Mouse (Mus musculus): ENCODE measurements around the gene Atp6v0c.
"Not testable (repeated sequence)": the region's sequence is repeated elsewhere in the genome, so short reads cannot be mapped to it uniquely, and the experiment has no call there.

The Atp6v0c gene

DNA sequence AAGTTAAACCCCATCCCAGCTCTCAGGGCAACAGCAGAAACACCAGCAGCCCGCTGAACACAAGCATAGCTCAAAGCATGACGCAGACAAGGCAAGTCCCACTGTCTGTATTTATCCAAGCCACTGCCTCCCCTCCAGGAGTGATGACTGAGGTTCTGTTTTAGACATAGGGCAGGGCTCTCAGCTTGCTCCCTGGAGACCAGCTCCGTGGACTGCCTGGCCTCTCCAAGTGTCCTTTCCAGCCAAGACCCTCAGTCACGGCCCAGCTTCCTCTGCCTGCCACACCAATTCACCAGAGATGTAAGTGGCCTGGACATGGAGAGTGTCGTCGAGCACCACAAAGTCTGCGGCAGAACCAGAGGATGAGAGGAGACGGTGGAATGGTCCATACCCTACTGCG lies 13.8 kb downstream of the Atp6v0c start:
- no peak for DNase-seq

DNA sequence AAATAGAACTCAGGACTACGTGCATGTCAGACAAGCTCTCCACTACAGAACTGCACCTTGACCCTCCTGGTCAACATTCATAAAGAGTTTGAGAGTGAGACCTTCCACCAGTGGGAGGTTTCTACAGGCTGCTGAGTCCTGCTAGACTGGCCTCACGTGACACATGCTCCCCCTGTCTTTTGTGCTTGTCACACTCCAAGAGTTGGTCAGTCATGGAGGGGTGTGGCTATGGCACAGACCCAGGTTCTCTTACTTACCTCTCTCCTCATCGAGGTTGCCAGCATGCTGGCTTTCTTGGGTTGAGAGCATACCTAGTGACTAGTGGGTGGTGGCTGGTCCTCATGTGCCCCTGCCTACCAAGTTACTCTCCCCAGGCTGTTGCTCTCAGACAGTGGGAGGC lies 15.0 kb downstream of the Atp6v0c start:
- DNase-seq: no peak

DNA sequence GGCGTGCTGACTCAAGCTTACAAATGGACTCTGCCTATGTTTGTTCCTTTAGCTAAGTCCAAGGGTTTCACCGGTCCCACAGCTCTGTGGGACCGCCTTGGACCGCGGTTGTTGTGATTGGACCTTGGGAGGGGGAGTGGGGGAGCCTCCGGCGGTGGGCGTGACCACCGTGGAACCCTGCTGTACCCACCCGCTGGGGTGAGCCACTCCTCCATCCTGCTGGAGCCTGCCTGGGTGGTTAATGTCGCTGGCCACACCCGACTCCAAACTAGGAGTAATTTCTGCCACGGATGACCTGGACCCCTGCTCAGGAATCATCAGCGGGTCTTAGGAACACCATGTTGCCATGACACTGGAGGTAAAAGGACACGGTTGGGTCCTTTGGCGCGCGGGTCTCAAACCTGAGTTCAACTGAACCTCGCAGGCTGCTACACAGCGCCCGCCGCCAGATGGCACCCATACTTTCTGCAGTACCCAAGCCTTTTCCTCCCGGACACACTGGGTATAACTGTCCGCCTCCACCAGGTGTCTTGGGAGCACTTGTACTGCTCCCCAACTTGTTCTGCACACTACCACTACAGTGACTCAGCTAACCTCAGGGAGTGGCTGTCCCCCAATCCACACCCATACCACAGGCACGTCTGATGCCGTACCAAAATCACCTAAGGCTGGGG lies 17.5 kb downstream of the Atp6v0c start:
- DNase-seq: peak; percentile 76

DNA sequence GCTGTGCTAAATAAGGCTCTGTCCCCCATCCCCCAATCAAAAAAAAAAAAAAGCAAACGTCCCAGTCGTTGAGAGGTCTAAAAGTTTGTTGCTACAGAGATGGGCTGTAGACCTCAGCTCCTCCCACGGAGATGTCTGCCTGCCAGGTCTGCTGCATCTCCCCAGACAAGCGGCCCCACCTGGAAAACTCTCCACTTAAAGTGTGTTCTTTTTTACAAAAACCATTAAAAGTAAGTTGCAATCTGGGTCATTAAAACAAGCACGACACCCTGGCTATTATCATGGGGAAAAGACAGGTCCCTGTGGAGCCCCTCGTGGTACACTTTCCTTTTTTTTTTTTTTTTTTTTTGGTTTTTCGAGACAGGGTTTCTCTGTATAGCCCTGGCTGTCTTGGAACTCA lies 18.1 kb downstream of the Atp6v0c start:
- DNase-seq: no peak

- no peak for DNase-seq
Measured at GRCm38 (mm10) chr17:24150824-24151223, 18.7 kb downstream of the Atp6v0c start, which contains the start of gene Pdpk1. Gene Pdpk1 (minus strand): TSS chr17:24150924.

GRCm38 (mm10) chr17:24149421-24149820 lies 20.1 kb downstream of the Atp6v0c start:
- no peak for DNase-seq

GRCm38 (mm10) chr17:24142897-24143296 lies 26.6 kb downstream of the Atp6v0c start:
- DNase-seq: no peak

GRCm38 (mm10) chr17:24141425-24141920 lies 28.0 kb downstream of the Atp6v0c start:
- peak; percentile 98 for DNase-seq

DNA sequence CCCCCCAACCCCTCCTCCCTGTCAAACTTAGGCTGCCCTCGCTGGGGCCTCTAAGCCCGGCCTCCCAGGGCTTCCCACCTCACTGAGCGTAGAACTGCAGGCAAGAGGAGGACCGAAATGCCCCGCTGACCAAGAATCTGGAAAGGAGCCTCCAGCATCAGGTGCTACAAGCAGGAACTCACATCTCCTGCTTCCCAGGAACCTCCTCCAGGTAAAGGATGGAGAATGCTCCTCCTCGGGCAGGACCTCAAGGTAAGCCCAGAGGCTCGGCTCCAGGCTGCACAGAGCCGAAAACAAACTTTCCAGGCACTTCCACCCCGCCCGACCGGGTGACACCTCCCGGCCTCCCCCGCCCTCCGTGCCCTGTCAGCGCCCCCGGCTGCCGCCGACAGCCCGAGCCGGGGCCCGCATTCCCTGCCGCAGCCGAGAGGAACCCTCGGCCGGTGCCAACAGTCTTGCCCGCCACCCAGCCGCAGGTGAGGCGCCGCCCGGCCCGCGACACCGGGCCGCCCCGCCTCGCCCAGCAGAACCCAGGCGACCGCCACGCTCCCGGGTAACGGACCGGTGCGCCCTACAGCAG lies 28.6 kb downstream of the Atp6v0c start:
- no peak for DNase-seq

DNA sequence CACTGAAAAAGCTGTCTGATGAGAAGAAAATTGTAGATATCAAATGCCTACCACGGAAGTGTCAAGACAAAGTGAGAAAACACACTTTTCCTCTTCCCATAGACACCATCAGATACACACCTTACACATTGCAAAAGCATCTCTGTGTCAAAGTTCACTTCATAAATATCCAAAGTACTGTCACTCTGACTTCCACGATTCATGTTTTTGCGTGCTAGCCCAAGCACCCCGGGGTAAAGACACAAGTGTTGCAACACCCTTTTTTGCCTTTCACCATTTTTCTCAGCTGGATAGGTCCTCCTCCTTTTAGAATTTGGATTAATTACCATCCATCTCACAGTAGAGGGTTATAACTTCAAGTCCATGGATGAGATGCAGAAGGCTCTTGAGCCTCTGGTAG lies 29.5 kb downstream of the Atp6v0c start:
- no peak for DNase-seq

GRCm38 (mm10) chr17:24139256-24139655 lies 30.2 kb downstream of the Atp6v0c start:
- DNase-seq: no peak

- DNase-seq: no peak
Measured at GRCm38 (mm10) chr17:24137226-24137880, 32.1 kb downstream of the Atp6v0c start.

DNA sequence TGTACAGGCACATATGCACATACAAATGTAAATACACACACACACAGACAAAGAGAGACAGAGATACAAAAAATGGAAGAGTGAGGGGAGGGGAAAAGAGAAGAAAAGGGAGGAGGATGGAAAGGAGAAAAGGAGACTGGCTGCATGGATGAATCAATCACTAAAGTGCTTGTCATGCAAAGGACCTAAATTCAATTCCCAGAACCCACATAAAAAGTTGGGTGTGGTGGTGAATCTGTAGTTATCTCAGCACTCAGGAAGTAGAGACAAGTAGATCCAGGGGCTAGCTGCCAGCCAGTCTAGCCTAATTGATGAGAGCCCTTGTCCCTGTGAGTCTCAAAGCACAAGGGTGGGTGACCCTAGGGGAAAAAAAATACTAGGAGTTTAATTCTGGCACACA lies 35.4 kb downstream of the Atp6v0c start:
- DNase-seq: no peak

GRCm38 (mm10) chr17:24132919-24133318 lies 36.6 kb downstream of the Atp6v0c start:
- not testable (repeated sequence) for DNase-seq

GRCm38 (mm10) chr17:24131570-24131969 lies 37.9 kb downstream of the Atp6v0c start:
- DNase-seq: no peak

GRCm38 (mm10) chr17:24129246-24129645 lies 40.3 kb downstream of the Atp6v0c start:
- DNase-seq: not testable (repeated sequence)

DNA sequence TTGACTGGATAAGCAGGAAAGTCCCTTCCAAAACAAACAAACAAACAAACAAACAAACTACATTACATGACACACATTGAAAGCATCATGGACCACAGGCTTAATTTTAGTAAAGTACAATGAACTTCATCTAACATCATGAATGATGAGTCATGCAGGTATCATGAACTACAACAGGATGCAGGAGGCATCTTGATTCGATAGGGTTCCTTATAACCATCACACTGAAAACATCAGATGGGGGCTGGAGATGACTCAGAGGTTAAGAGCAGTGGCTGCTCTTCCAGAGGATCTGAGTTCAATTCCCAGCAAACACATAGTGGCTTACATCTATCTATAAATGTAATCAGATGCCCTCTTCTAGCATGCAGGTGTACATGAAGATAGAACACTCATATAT lies 41.9 kb downstream of the Atp6v0c start:
- DNase-seq: no peak

- no peak for DNase-seq
Measured at GRCm38 (mm10) chr17:24126801-24127200, 42.7 kb downstream of the Atp6v0c start.

GRCm38 (mm10) chr17:24119446-24119845 lies 50.1 kb downstream of the Atp6v0c start:
- no peak for DNase-seq

Measured in right cerebral cortex, adult 18-20 months (tissue).